Mouse (Mus musculus): ENCODE results near the gene Pkdcc. TPM values are rescaled to one million over a fixed set of nuclear protein-coding genes. Genes with fewer than 3 reads are reported as not detected.

Pkdcc gene
- polyA plus RNA-seq, 1 experiment from 2014 or later: 13.4 TPM

GRCm38 (mm10) chr17:83226395-83226986 lies 11.4 kb downstream of the Pkdcc start:
- H3K4me2 ChIP-seq: no peak overlapping the region
- no peaks in the 10 kb centered on the region for H3K27me3 ChIP-seq
- no peaks in the 10 kb centered on the region for H3K9me3 ChIP-seq
- H3K27ac ChIP-seq: no peak overlapping the region
- H3K4me1 ChIP-seq: peaks cover 7% of the 10 kb centered on the region; the same call in 1 of the 2 replicates
- H3K36me3 ChIP-seq: peaks cover 30% of the 10 kb centered on the region
- no peak overlapping the region for H3K9ac ChIP-seq
- H3K4me3 ChIP-seq: no peak overlapping the region
- ATAC-seq (ENCODE audit: borderline replicate concordance, extremely low read depth, low FRiP score, low TSS enrichment): no peak
- 62% methylated on average over 8 of the region's 8 CpGs for WGBS

- no peaks in the 10 kb centered on the region for H3K27me3 ChIP-seq
- peak overlapping the region; percentile 23 for H3K4me2 ChIP-seq
- peak; percentile 75 for ATAC-seq (ENCODE audit: borderline replicate concordance, extremely low read depth, low FRiP score, low TSS enrichment)
- peaks cover 9% of the 10 kb centered on the region; the same call in 1 of the 2 replicates for H3K4me1 ChIP-seq
- no peak overlapping the region for H3K9ac ChIP-seq
- WGBS: 34% methylated on average over 11 of the region's 11 CpGs
- no peaks in the 10 kb centered on the region for H3K36me3 ChIP-seq
- H3K27ac ChIP-seq: peak overlapping the region; percentile 29; the same call in 1 of the 2 replicates
- H3K4me3 ChIP-seq: no peak overlapping the region
- no peaks in the 10 kb centered on the region for H3K9me3 ChIP-seq
Observed at GRCm38 (mm10) chr17:83231357-83231756, 16.3 kb downstream of the Pkdcc start.

DNA sequence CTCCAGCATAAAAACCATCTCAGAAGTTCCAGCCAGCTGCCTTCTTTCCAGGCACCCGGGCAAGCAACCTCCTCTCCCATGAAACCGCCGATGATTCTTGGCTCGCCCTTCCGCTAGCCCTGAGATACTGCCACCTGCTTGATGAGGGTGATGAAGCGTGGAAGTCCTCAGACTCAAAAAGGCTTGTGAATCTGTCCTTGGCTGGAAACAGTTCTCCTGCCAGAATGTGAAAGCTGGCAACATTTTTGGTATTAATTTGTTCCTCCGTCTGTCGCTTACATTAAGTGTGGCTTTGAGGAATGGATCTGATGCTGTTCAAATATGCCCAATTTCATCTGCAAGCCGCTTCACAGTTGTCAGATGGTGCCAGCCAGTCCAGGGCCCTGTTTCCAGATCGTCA lies 20.1 kb downstream of the Pkdcc start:
- 78% methylated on average over 10 of the region's 10 CpGs for WGBS
- no peaks in the 10 kb centered on the region for H3K36me3 ChIP-seq
- H3K4me2 ChIP-seq: no peak overlapping the region
- H3K27me3 ChIP-seq: no peaks in the 10 kb centered on the region
- no peak for ATAC-seq (ENCODE audit: borderline replicate concordance, extremely low read depth, low FRiP score, low TSS enrichment)
- H3K9me3 ChIP-seq: no peaks in the 10 kb centered on the region
- peaks cover 21% of the 10 kb centered on the region for H3K4me1 ChIP-seq
- H3K4me3 ChIP-seq: no peak overlapping the region
- no peak overlapping the region for H3K9ac ChIP-seq
- H3K27ac ChIP-seq: no peak overlapping the region

DNA sequence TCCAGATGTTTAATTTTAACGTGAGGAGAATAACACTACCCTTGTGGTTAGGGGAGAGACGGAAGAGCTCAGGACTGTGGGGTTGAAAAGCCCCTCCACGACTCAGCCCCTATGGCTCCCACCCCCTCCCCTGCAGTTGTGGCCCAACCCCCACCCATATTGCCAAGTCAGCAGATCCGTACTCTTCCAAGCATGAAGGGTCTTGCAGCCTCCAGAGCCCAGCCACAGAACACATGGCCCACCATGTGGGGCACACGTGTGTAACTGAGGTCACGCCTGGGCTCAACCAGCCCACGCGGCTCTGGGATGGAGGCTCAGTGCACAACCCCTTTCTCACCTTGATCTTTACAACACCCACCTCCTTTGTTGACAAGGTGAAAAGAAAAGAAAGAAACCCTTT lies 21.1 kb downstream of the Pkdcc start:
- no peaks in the 10 kb centered on the region for H3K36me3 ChIP-seq
- no peak overlapping the region for H3K27ac ChIP-seq
- H3K27me3 ChIP-seq: no peaks in the 10 kb centered on the region
- no peak overlapping the region for H3K9ac ChIP-seq
- no peak overlapping the region for H3K4me3 ChIP-seq
- no peak overlapping the region for H3K4me2 ChIP-seq
- WGBS: 71% methylated on average over 8 of the region's 8 CpGs
- peaks cover 17% of the 10 kb centered on the region for H3K4me1 ChIP-seq
- no peak for ATAC-seq (ENCODE audit: borderline replicate concordance, extremely low read depth, low FRiP score, low TSS enrichment)
- H3K9me3 ChIP-seq: no peaks in the 10 kb centered on the region

GRCm38 (mm10) chr17:83238123-83239058 lies 23.3 kb downstream of the Pkdcc start:
- no peak overlapping the region for H3K4me2 ChIP-seq
- 41% methylated on average over 16 of the region's 16 CpGs for WGBS
- no peaks in the 10 kb centered on the region for H3K27me3 ChIP-seq
- H3K9ac ChIP-seq: no peak overlapping the region
- no peaks in the 10 kb centered on the region for H3K9me3 ChIP-seq
- peak; percentile 85 for ATAC-seq (ENCODE audit: borderline replicate concordance, extremely low read depth, low FRiP score, low TSS enrichment)
- H3K27ac ChIP-seq: no peak overlapping the region
- no peaks in the 10 kb centered on the region for H3K36me3 ChIP-seq
- H3K4me3 ChIP-seq: no peak overlapping the region
- H3K4me1 ChIP-seq: peaks cover 12% of the 10 kb centered on the region

DNA sequence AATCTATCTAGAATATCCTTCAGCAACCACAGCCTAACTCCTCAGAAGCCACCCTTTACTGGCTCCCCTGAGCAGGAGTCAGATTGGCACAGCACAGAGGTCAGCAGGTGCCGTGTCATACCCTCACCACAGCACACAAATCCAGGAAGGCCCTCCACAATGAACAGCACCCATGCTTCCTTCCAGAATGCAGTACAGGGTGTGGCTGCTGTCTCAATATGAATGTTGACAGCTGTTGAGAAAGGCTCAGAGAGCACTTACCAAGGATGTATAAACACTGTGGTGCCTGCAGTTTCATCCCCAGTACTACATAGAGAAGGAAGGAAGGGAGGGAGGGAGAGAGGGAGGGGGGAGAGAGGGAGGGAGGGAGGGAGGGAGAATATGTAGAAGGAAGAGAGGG lies 29.4 kb downstream of the Pkdcc start:
- H3K4me2 ChIP-seq: no peak overlapping the region
- no peaks in the 10 kb centered on the region for H3K9me3 ChIP-seq
- H3K4me3 ChIP-seq: no peak overlapping the region
- H3K9ac ChIP-seq: no peak overlapping the region
- no peak overlapping the region for H3K27ac ChIP-seq
- 43% methylated on average over 1 of the region's 1 CpGs for WGBS
- H3K4me1 ChIP-seq: 0 out of 2 replicates have a peak, but pooled peaks cover 4% of the 10 kb centered on the region
- H3K27me3 ChIP-seq: no peaks in the 10 kb centered on the region
- no peaks in the 10 kb centered on the region for H3K36me3 ChIP-seq
- no peak for ATAC-seq (ENCODE audit: borderline replicate concordance, extremely low read depth, low FRiP score, low TSS enrichment)

- no peak overlapping the region for H3K4me3 ChIP-seq
- 74% methylated on average over 3 of the region's 3 CpGs for WGBS
- no peak overlapping the region for H3K4me2 ChIP-seq
- no peak overlapping the region for H3K9ac ChIP-seq
- H3K9me3 ChIP-seq: no peaks in the 10 kb centered on the region
- H3K36me3 ChIP-seq: no peaks in the 10 kb centered on the region
- ATAC-seq (ENCODE audit: borderline replicate concordance, extremely low read depth, low FRiP score, low TSS enrichment): no peak
- no peaks in the 10 kb centered on the region; the same call in 1 of the 2 replicates for H3K27me3 ChIP-seq
- peaks cover 5% of the 10 kb centered on the region for H3K4me1 ChIP-seq
- no peak overlapping the region for H3K27ac ChIP-seq
Observed at GRCm38 (mm10) chr17:83245460-83245859, 30.4 kb downstream of the Pkdcc start.

- 31% methylated on average over 7 of the region's 7 CpGs for WGBS
- Histone ChIP-seq H3K36me3 (no peaks in the 10 kb centered on the region), H3K4me1 (peaks cover 12% of the 10 kb centered on the region), H3K9ac (no peak overlapping the region), H3K4me3 (no peak overlapping the region), H3K27me3 (no peaks in the 10 kb centered on the region; the same call in 1 of the 2 replicates), H3K4me2 (no peak overlapping the region), H3K27ac (no peak overlapping the region), H3K9me3 (no peaks in the 10 kb centered on the region)
- ATAC-seq (ENCODE audit: borderline replicate concordance, extremely low read depth, low FRiP score, low TSS enrichment): no peak
Observed at GRCm38 (mm10) chr17:83246090-83246489, 31.0 kb downstream of the Pkdcc start.

GRCm38 (mm10) chr17:83247176-83247575 lies 32.1 kb downstream of the Pkdcc start:
- ATAC-seq (ENCODE audit: borderline replicate concordance, extremely low read depth, low FRiP score, low TSS enrichment): no peak
- H3K27me3 ChIP-seq: no peaks in the 10 kb centered on the region; the same call in 1 of the 2 replicates
- no peak overlapping the region; the same call in 1 of the 2 replicates for H3K27ac ChIP-seq
- peaks cover 15% of the 10 kb centered on the region for H3K4me1 ChIP-seq
- no peaks in the 10 kb centered on the region for H3K9me3 ChIP-seq
- 40% methylated on average over 4 of the region's 4 CpGs for WGBS
- H3K4me3 ChIP-seq: no peak overlapping the region
- no peak overlapping the region for H3K9ac ChIP-seq
- no peak overlapping the region for H3K4me2 ChIP-seq
- no peaks in the 10 kb centered on the region for H3K36me3 ChIP-seq

- Histone ChIP-seq H3K9me3 (no peaks in the 10 kb centered on the region), H3K36me3 (no peaks in the 10 kb centered on the region), H3K27me3 (peaks cover 3% of the 10 kb centered on the region; the same call in 1 of the 2 replicates), H3K4me1 (peaks cover 18% of the 10 kb centered on the region), H3K9ac (no peak overlapping the region), H3K4me3 (no peak overlapping the region), H3K27ac (no peak overlapping the region), H3K4me2 (no peak overlapping the region)
- no peak for ATAC-seq (ENCODE audit: borderline replicate concordance, extremely low read depth, low FRiP score, low TSS enrichment)
- 63% methylated on average over 2 of the region's 2 CpGs for WGBS
Observed at GRCm38 (mm10) chr17:83248467-83248866, 33.4 kb downstream of the Pkdcc start.

DNA sequence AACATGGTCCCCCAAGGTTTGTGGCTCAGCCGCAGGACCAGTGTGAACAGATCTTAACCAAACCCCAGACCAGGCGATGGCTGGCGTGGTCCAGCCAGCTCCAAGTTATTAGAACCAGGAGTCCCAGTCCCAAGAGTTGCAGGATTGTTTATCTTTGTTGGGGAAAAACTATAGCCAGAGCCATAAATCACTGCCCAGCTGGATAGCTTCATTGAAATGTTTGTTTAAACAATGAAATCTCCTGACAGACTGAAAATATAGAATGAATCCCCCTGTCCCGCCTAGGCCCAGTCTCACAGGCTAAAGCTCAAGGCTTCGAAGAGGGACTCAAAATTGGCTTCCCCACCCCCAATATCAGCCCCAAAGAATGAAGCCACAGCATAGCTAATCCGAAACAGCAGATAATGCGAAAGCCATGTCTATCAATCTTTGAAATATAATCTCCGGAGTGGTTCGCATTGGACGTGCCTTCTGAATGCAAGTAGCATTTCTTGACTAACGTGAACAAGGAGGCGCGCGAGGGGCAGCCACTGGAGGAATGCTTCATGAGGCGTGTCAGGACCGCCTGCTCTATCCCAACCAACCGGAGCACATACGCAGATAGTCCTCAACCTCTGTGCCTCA lies 35.9 kb downstream of the Pkdcc start:
- H3K4me1 ChIP-seq: peaks cover 14% of the 10 kb centered on the region
- 51% methylated on average over 18 of the region's 18 CpGs for WGBS
- no peak overlapping the region for H3K27ac ChIP-seq
- H3K4me2 ChIP-seq: no peak overlapping the region
- H3K27me3 ChIP-seq: peaks cover 3% of the 10 kb centered on the region; the same call in 1 of the 2 replicates
- no peak; the same call in 1 of the 2 replicates for ATAC-seq (ENCODE audit: borderline replicate concordance, extremely low read depth, low FRiP score, low TSS enrichment)
- H3K4me3 ChIP-seq: no peak overlapping the region
- H3K9ac ChIP-seq: no peak overlapping the region
- H3K36me3 ChIP-seq: no peaks in the 10 kb centered on the region
- H3K9me3 ChIP-seq: no peaks in the 10 kb centered on the region
